Mouse (Mus musculus) liver, adult 2 months (tissue): ENCODE data around the gene Clip2.

ENCODE experiments used
- CTCF ChIP-seq: fragments of 200-500 bp; IDR thresholded peaks from 2 replicates; pipeline ENCODE4 v1.5.1; 2011; ENCODE audit warnings: low read depth, low read length, control low read depth
- POLR2A ChIP-seq: fragments of 200-500 bp; IDR thresholded peaks from 2 replicates; pipeline ENCODE4 v1.6.1; 2011; ENCODE audit warnings: low read length, control low read depth; ENCODE audit not compliant: insufficient read depth; ENCODE audit errors: extremely low read depth

DNA sequence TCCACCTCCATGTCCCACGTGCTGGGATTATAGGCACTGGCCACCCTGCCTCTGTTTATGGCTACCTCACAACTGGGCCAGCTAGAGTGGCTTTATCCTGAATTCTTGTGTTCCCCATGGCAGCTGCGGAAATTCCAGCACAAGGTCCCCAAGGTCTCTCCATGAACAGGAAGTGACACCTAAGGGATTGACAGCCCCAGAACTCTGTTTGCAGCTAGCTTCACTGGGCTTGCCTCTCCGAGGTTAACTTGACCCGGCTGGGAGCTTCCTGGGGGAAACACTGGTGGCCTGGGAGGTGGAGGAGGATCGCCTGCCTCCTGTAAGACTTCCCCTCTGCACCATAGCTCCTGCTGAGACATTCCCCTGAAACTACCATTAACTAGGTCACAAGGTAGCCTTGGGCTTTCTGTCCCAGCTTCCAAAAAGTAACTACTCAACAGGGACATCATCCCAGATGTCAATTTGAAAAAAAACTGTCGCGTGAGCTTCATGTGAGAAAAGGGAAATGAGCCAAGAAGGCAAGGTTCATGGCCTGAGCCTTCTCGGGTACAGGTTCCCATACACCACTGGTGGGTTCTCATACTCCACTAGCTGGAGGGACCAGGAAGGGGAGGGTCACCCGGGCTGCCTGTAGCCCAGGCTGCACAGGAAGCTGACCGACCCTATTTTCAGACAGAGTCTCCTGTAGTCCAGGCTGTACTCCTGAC lies 20.4 kb upstream of the Clip2 start:
- TF ChIP-seq CTCF, result no peak
- no peak for TF ChIP-seq POLR2A
